Mouse (Mus musculus) kidney, adult 2 months (tissue): Measurements from ENCODE around the gene Slc24a5.

Experiments used
- CTCF ChIP-seq: fragments of 200-500 bp; conservative IDR thresholded peaks from 2 replicates; pipeline ENCODE4 v1.5.1; 2011; ENCODE audit warnings: low read depth, mild to moderate bottlenecking, control low read depth, low read length, moderate library complexity, mixed read lengths; ENCODE audit not compliant: insufficient read depth, insufficient read length
- POLR2A ChIP-seq: fragments of 200-500 bp; IDR thresholded peaks from one replicate; pipeline ENCODE4 v1.6.1; 2011; ENCODE audit warnings: low read depth, low read length, control low read depth

DNA sequence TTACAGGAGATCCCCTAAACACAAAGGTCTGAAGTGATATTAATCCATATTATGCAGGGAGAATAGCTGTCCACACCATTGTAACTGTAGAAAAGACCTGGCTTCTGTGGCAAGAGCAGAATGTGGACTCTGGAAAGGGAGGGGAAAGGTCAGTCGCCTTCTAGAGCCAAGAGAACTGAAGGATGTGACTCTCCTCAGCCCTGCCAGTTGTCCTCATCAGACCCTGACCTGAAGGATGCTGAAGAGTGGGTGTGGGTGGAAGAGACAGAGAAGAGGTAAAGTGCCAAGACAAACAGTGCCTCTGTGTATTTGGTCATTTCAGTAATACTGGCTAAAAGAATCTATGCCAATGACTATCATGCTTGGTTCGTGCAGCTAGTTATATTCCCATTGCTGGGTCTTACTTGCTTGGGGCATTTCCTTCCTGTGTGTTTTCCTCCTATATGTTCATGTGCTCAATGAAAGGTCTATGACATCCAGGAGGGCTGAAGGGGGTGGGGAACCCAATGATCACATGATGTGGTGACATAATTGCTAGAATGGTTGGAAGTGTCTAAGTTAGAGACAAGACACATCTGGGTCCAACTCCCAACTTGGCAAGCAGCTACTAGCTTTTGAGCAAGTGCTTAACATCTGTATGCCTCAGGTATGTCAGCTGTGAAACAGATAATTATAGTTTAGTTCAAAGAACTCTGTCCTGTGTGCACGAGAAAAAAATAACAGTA, 5.3 kb downstream of the Slc24a5 start:
- TF ChIP-seq CTCF (no peak), POLR2A (no peak)
